Mouse (Mus musculus): ENCODE measurements around the gene Slc25a13. TPM values are rescaled to one million over a fixed set of nuclear protein-coding genes. Genes with fewer than 3 reads are reported as not detected.

Gene Slc25a13
- polyA plus RNA-seq, 1 experiment, result 3.2 TPM

DNA sequence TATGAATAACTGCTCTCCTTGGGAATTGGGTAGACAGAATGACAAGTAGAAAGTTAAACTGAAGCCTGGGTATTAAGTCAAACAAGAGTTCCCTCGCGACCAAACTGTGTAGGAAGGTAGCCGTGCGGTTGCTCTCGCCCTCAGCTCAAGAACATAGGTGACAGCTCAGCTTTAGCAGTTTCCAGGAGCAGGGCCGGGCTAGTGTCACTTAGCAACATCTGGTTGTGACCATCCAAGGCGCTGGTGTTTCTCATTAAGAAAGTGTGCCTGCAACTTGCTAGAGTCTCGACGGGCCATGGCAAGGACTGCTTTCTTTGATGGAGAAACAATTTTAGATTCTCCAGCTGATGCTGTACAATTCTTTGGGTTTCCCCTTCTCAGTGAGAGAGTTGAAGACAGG, 200.0 kb downstream of the Slc25a13 start:
- WGBS, result 70% methylated on average over 9 of the region's 9 CpGs
- Histone ChIP-seq H3K27me3 (ENCODE audit: control insufficient read depth, insufficient read depth, low read length) (peaks cover 20% of the 10 kb centered on the region), H3K4me1 (ENCODE audit: control insufficient read depth, insufficient read depth, insufficient read length, low read length) (peaks cover 3% of the 10 kb centered on the region; the same call in 1 of the 2 replicates), H3K4me3 (ENCODE audit: low read depth, low read length) (no peak overlapping the region), H3K36me3 (ENCODE audit: control insufficient read depth, insufficient read depth, low read length) (no peaks in the 10 kb centered on the region), H3K27ac (ENCODE audit: insufficient read depth, low read depth, low read length) (no peak overlapping the region)
- TF ChIP-seq CTCF (IDR thresholded peaks at IDR 0.05; ENCODE audit: extremely low read depth, insufficient read length, insufficient replicate concordance, low read depth, low read length), result no peak
- TF ChIP-seq POLR2A (IDR thresholded peaks at IDR 0.05; ENCODE audit: low read depth, low read length), result no peak

DNA sequence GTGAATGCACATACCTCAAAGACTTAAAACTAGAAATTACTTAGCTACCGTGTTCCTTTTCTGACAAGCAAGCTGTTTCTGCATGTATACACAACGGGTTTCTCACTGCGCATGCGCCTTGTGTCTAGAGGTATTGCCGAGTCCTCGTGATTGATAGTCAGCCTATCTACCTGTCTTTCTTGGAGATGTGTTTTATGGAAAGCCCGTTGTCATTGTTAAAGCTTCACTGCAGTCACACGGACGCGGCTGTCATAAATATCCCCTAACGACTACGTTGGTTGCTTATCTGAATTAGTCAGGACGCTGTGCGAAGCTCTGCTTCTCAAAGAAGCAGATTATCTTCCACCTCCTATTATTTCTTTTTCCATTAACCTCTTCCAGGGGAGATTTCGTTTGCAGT, 201.4 kb downstream of the Slc25a13 start:
- Histone ChIP-seq H3K27ac (ENCODE audit: insufficient read depth, low read depth, low read length) (no peak overlapping the region), H3K36me3 (ENCODE audit: control insufficient read depth, insufficient read depth, low read length) (no peaks in the 10 kb centered on the region), H3K27me3 (ENCODE audit: control insufficient read depth, insufficient read depth, low read length) (peaks cover 17% of the 10 kb centered on the region), H3K4me3 (ENCODE audit: low read depth, low read length) (no peak overlapping the region), H3K4me1 (ENCODE audit: control insufficient read depth, insufficient read depth, insufficient read length, low read length) (peaks cover 3% of the 10 kb centered on the region; the same call in 1 of the 2 replicates)
- TF ChIP-seq POLR2A (IDR thresholded peaks at IDR 0.05; ENCODE audit: low read depth, low read length) (no peak), CTCF (IDR thresholded peaks at IDR 0.05; ENCODE audit: extremely low read depth, insufficient read length, insufficient replicate concordance, low read depth, low read length) (no peak)
- WGBS, result 34% methylated on average over 15 of the region's 15 CpGs

DNA sequence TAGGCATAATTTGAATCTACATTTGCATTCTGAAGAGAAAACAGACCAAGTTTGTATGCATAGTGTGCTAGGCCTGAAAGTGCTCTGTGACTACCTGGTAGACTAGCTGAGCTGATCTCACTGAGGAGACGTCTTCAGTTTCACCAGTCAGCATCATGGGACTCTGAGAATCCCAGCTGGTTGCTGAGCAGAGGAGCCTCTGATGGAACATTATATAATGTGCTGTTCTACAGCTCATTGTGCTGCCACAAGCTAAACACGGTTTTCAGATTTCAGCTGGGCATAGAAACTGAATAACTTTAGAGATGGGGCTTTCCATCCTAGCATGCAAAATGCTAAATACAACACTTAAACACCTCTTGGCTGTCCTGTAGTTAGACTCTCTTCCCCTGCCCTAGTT, 205.6 kb downstream of the Slc25a13 start:
- WGBS, result 81% methylated on average over 2 of the region's 2 CpGs
- TF ChIP-seq POLR2A (IDR thresholded peaks at IDR 0.05; ENCODE audit: low read depth, low read length), result no peak
- TF ChIP-seq CTCF (IDR thresholded peaks at IDR 0.05; ENCODE audit: extremely low read depth, insufficient read length, insufficient replicate concordance, low read depth, low read length), result no peak
- no peak overlapping the region for H3K4me3 ChIP-seq (ENCODE audit: low read depth, low read length)
- H3K27me3 ChIP-seq (ENCODE audit: control insufficient read depth, insufficient read depth, low read length), result peaks cover 5% of the 10 kb centered on the region; the same call in 1 of the 2 replicates
- no peak overlapping the region for H3K27ac ChIP-seq (ENCODE audit: insufficient read depth, low read depth, low read length)
- H3K4me1 ChIP-seq (ENCODE audit: control insufficient read depth, insufficient read depth, insufficient read length, low read length), result no peaks in the 10 kb centered on the region
- H3K36me3 ChIP-seq (ENCODE audit: control insufficient read depth, insufficient read depth, low read length), result no peaks in the 10 kb centered on the region

DNA sequence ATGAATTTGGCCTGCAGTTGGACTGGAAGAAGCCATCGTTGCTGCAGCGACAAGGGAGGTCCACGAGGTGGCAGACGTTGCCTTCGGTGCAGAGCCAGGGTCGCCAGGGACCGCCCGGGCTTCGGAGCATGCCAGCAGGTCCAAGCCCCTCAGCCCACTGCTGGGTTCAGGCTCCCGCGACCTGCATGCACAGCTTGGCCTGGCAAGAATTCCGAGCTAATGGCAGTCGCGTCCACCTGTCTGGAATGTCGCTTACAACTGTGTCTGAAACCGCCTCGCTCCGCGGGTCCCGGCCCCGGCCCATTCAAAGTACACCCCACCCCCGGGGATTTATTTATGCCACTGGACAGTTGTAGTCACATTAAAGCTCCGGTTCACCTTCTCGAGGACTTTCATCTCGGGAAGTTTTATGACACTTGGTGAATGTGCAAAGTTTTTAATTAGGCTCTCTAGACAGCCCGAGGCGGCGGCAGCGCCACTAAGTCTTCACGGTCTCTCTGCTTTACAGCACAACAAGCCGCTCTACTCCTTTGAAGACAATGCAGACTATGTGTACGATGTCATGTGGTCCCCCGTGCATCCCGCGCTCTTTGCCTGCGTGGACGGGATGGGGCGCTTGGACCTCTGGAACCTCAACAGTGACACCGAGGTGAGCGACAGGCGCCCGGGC, 211.1 kb downstream of the Slc25a13 start:
- peaks cover 5% of the 10 kb centered on the region; the same call in 1 of the 2 replicates for H3K4me1 ChIP-seq (ENCODE audit: control insufficient read depth, insufficient read depth, insufficient read length, low read length)
- H3K27ac ChIP-seq (ENCODE audit: insufficient read depth, low read depth, low read length), result no peak overlapping the region
- WGBS, result 5% methylated on average over 42 of the region's 42 CpGs
- H3K27me3 ChIP-seq (ENCODE audit: control insufficient read depth, insufficient read depth, low read length), result no peaks in the 10 kb centered on the region; the same call in 1 of the 2 replicates
- no peaks in the 10 kb centered on the region for H3K36me3 ChIP-seq (ENCODE audit: control insufficient read depth, insufficient read depth, low read length)
- TF ChIP-seq CTCF (IDR thresholded peaks at IDR 0.05; ENCODE audit: extremely low read depth, insufficient read length, insufficient replicate concordance, low read depth, low read length) (peak; percentile 69; the same call in 1 of the 2 replicates), POLR2A (IDR thresholded peaks at IDR 0.05; ENCODE audit: low read depth, low read length) (no peak)
- H3K4me3 ChIP-seq (ENCODE audit: low read depth, low read length), result peak overlapping the region; percentile 89

DNA sequence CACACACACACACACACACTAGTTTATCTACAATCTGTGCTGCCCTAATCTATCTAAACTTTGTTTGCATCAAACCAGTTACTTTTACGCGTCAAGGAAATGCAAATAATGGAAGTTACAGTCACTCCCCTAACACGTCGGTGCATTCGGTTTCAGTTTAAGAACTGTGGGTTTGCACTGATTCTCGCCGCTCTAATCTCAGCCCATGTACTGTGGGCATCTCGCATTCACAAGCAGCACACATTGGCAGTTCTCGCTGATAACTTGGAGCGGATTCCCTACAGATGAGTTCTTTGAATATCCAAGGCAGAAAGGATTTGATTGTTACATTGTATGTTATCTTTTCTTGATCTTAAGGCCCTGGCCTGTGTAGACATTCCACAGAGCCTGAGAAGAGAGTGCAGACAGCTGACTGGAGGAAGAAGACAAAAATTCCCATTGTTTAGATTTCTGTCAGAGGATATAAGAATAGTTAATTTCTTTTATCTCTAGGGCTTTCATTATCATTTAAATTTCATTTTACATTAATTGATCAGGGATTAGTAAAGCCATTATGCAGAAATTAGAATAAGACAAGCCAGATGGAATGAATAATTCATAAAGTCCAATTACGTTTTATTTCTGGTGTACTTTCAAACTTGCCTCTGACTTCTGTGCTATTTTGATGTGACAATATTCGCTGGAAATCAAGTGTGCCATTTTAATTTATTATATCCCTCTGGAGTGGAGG, 212.1 kb downstream of the Slc25a13 start:
- Histone ChIP-seq H3K27ac (ENCODE audit: insufficient read depth, low read depth, low read length) (peak overlapping the region; percentile 52; the same call in 1 of the 2 replicates), H3K4me1 (ENCODE audit: control insufficient read depth, insufficient read depth, insufficient read length, low read length) (peaks cover 5% of the 10 kb centered on the region; the same call in 1 of the 2 replicates), H3K36me3 (ENCODE audit: control insufficient read depth, insufficient read depth, low read length) (no peaks in the 10 kb centered on the region), H3K4me3 (ENCODE audit: low read depth, low read length) (peak overlapping the region; percentile 3; the same call in 1 of the 2 replicates), H3K27me3 (ENCODE audit: control insufficient read depth, insufficient read depth, low read length) (no peaks in the 10 kb centered on the region; the same call in 1 of the 2 replicates)
- TF ChIP-seq POLR2A (IDR thresholded peaks at IDR 0.05; ENCODE audit: low read depth, low read length), result no peak
- TF ChIP-seq CTCF (IDR thresholded peaks at IDR 0.05; ENCODE audit: extremely low read depth, insufficient read length, insufficient replicate concordance, low read depth, low read length), result no peak
- 30% methylated on average over 12 of the region's 12 CpGs for WGBS

DNA sequence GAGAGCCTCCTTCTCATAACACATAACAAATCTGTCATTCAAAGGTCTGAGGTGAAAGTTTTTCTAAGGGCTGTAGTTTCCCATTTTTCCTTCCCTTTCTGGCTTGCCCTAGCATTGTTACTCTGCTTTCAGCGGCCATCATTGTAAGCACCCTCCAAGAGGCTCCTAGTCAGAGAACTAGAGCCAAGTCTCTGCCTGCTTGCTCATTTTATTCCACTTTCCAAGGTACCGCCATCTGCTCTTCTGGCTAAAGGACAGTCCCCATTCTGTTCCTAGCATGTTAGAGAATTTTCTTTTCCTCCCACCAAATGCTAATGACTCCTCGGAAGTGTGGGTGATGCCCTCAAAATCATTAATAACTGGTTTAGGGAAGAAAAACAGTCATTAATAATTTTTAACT, 214.9 kb downstream of the Slc25a13 start:
- 81% methylated on average over 3 of the region's 3 CpGs for WGBS

DNA sequence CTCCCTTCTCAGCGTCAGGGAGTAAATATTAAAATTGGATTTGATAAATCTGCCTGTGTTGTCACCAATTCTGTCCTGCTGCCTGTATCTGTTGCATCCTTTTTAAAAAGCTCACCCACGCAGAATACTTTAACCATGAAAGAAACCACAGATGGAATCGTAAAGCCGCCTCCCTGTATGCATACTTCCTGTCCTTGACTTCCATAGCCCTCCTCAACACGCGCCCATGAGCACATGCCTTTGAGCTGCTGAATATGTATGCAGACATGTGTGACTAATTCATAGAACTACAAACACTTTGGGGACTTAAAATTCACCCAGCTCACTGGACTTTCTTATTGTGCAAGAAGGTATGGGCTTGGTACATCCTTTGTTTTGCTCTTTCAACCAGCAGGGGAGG, 219.4 kb downstream of the Slc25a13 start:
- WGBS, result 62% methylated on average over 6 of the region's 6 CpGs
- Histone ChIP-seq H3K4me1 (ENCODE audit: control insufficient read depth, insufficient read depth, insufficient read length, low read length) (peaks cover 2% of the 10 kb centered on the region; the same call in 1 of the 2 replicates), H3K4me3 (ENCODE audit: low read depth, low read length) (no peak overlapping the region), H3K27me3 (ENCODE audit: control insufficient read depth, insufficient read depth, low read length) (no peaks in the 10 kb centered on the region), H3K36me3 (ENCODE audit: control insufficient read depth, insufficient read depth, low read length) (no peaks in the 10 kb centered on the region), H3K27ac (ENCODE audit: insufficient read depth, low read depth, low read length) (no peak overlapping the region)
- no peak for TF ChIP-seq POLR2A (IDR thresholded peaks at IDR 0.05; ENCODE audit: low read depth, low read length)
- no peak for TF ChIP-seq CTCF (IDR thresholded peaks at IDR 0.05; ENCODE audit: extremely low read depth, insufficient read length, insufficient replicate concordance, low read depth, low read length)

More for the DNA sequence above, 214.9 kb downstream of the Slc25a13 start:
- H3K4me3 ChIP-seq (ENCODE audit: low read depth, low read length), result no peak overlapping the region
- no peaks in the 10 kb centered on the region; the same call in 1 of the 2 replicates for H3K27me3 ChIP-seq (ENCODE audit: control insufficient read depth, insufficient read depth, low read length)
- no peak for TF ChIP-seq POLR2A (IDR thresholded peaks at IDR 0.05; ENCODE audit: low read depth, low read length)
- no peak for TF ChIP-seq CTCF (IDR thresholded peaks at IDR 0.05; ENCODE audit: extremely low read depth, insufficient read length, insufficient replicate concordance, low read depth, low read length)
- H3K4me1 ChIP-seq (ENCODE audit: control insufficient read depth, insufficient read depth, insufficient read length, low read length), result peaks cover 5% of the 10 kb centered on the region; the same call in 1 of the 2 replicates
- no peak overlapping the region for H3K27ac ChIP-seq (ENCODE audit: insufficient read depth, low read depth, low read length)
- H3K36me3 ChIP-seq (ENCODE audit: control insufficient read depth, insufficient read depth, low read length), result no peaks in the 10 kb centered on the region

Data from small intestine, adult 2 months (tissue).